Mouse (Mus musculus) forebrain, embryonic 14.5 days (tissue): ENCODE measurements around the gene Galnt9. TPM values are rescaled to one million over a fixed set of nuclear protein-coding genes. Genes with fewer than 3 reads are reported as not detected.
A peak's percentile ranks its signal among the peaks of the same experiment; 100 is the strongest.

Experiments
- ATAC-seq: fragments of 200-750 bp; cut with Nextera tagmentation; 2 replicates; pipeline ENCODE4 v1.8.0; 2017; ENCODE audit warnings: mild to moderate bottlenecking, moderate library complexity
- DNase-seq: peaks from one replicate; pipeline ENCODE4 v3.0.0-alpha.2; 2015; ENCODE audit warnings: low spot score
- H3K27ac ChIP-seq: fragments of 300-500 bp; sonication (generic); 2 replicates; pipeline ENCODE4 v1.5.1; 2014; ENCODE audit warnings: low read depth, mild to moderate bottlenecking, control low read depth, low read length, moderate library complexity
- H3K27me3 ChIP-seq: fragments of 300-500 bp; sonication (generic); replicated peaks from 2 replicates; pipeline ENCODE4 v1.6.1; 2014; ENCODE audit warnings: low read length, control low read depth, mixed read lengths; ENCODE audit not compliant: control insufficient read depth, insufficient read depth
- H3K36me3 ChIP-seq: fragments of 300-500 bp; sonication (generic); 2 replicates; pipeline ENCODE4 v1.6.1; 2014; ENCODE audit warnings: low read length, control low read depth; ENCODE audit not compliant: control insufficient read depth, insufficient read depth
- H3K4me1 ChIP-seq: fragments of 300-500 bp; sonication (generic); 2 replicates; pipeline ENCODE4 v1.6.1; 2014; ENCODE audit warnings: antibody characterized with exemption, low read length, control low read depth; ENCODE audit not compliant: control insufficient read depth, insufficient read depth
- H3K4me2 ChIP-seq: fragments of 300-500 bp; sonication (generic); 2 replicates; pipeline ENCODE4 v1.6.1; 2014; ENCODE audit warnings: mild to moderate bottlenecking, control low read depth, low read length
- H3K4me3 ChIP-seq: fragments of 300-500 bp; sonication (generic); 2 replicates; pipeline ENCODE4 v1.5.1; 2014; ENCODE audit warnings: low read depth, low read length, control low read depth
- H3K9ac ChIP-seq: fragments of 300-500 bp; sonication (generic); 2 replicates; pipeline ENCODE4 v1.6.1; 2014; ENCODE audit warnings: mild to moderate bottlenecking, low read length, control low read depth, moderate library complexity
- H3K9me3 ChIP-seq: fragments of 300-500 bp; sonication (generic); replicated peaks from 2 replicates; pipeline ENCODE4 v1.6.1; 2016; ENCODE audit warnings: low read length, control low read depth, mixed read lengths; ENCODE audit not compliant: control insufficient read depth
- WGBS: fragments of 180-500 bp; shearing (Covaris S2); extraction: QIAGEN DNeasy Blood & Tissue Kit; methylation state at CpG from one replicate; pipeline ENCODE4 v1.1.7; 2014; 5-methylcytosine and 5-hydroxymethylcytosine counted together
- polyA plus RNA-seq: library from polyadenylated mRNA; unstranded; fragments of >200 nt; fragmentation: Nextera tagmentation; extraction: Ambion mirVana; gene quantifications from 2 replicates; pipeline ENCODE4 v1.2.1, GENCODE M21; 2014

Gene Galnt9
- polyA plus RNA-seq, 1 experiment from 2014 or later: 12.1 TPM

GRCm38 (mm10) chr5:110611435-110612158 is 67.4 kb downstream of the Galnt9 start:
- H3K4me3 ChIP-seq: no peak overlapping the region
- no peak overlapping the region; the same call in 1 of the 2 replicates for H3K27ac ChIP-seq
- H3K9ac ChIP-seq: no peak overlapping the region
- DNase-seq: peak; percentile 78
- peak; percentile 93 for ATAC-seq
- no peaks in the 10 kb centered on the region for H3K27me3 ChIP-seq
- H3K36me3 ChIP-seq: no peaks in the 10 kb centered on the region
- 75% methylated on average over 5 of the region's 5 CpGs for WGBS
- H3K9me3 ChIP-seq: no peaks in the 10 kb centered on the region
- H3K4me1 ChIP-seq: no peaks in the 10 kb centered on the region
- H3K4me2 ChIP-seq: no peak overlapping the region

- Histone ChIP-seq H3K36me3 (no peaks in the 10 kb centered on the region), H3K9ac (no peak overlapping the region), H3K27me3 (no peaks in the 10 kb centered on the region), H3K4me2 (no peak overlapping the region), H3K4me1 (no peaks in the 10 kb centered on the region), H3K9me3 (no peaks in the 10 kb centered on the region), H3K4me3 (no peak overlapping the region), H3K27ac (no peak overlapping the region)
- no peak for ATAC-seq
- 92% methylated on average over 6 of the region's 6 CpGs for WGBS
- DNase-seq: no peak
Measured at GRCm38 (mm10) chr5:110619226-110619625, 75.1 kb downstream of the Galnt9 start.

GRCm38 (mm10) chr5:110624319-110624718 is 80.2 kb downstream of the Galnt9 start:
- 75% methylated on average over 2 of the region's 2 CpGs for whole genome bisulfite sequencing
- Histone ChIP-seq H3K36me3 (no peaks in the 10 kb centered on the region), H3K27me3 (no peaks in the 10 kb centered on the region), H3K4me3 (no peak overlapping the region), H3K4me2 (no peak overlapping the region), H3K27ac (no peak overlapping the region), H3K9ac (no peak overlapping the region), H3K4me1 (no peaks in the 10 kb centered on the region), H3K9me3 (no peaks in the 10 kb centered on the region)
- no peak for DNase-seq
- ATAC-seq: no peak

GRCm38 (mm10) chr5:110627351-110627750 is 83.2 kb downstream of the Galnt9 start:
- no peak overlapping the region for H3K27ac ChIP-seq
- no peaks in the 10 kb centered on the region for H3K27me3 ChIP-seq
- H3K4me3 ChIP-seq: no peak overlapping the region
- 79% methylated on average over 10 of the region's 10 CpGs for WGBS
- no peak overlapping the region for H3K4me2 ChIP-seq
- H3K36me3 ChIP-seq: no peaks in the 10 kb centered on the region
- no peak for ATAC-seq
- H3K9me3 ChIP-seq: no peaks in the 10 kb centered on the region
- no peak overlapping the region for H3K9ac ChIP-seq
- DNase-seq: no peak
- H3K4me1 ChIP-seq: no peaks in the 10 kb centered on the region

- no peak overlapping the region for H3K9ac ChIP-seq
- WGBS: 42% methylated on average over 19 of the region's 19 CpGs
- ATAC-seq: no peak
Measured at GRCm38 (mm10) chr5:110628156-110628555, 84.0 kb downstream of the Galnt9 start.

GRCm38 (mm10) chr5:110629525-110630120 is 85.5 kb downstream of the Galnt9 start:
- H3K36me3 ChIP-seq: no peaks in the 10 kb centered on the region
- ATAC-seq: no peak
- H3K4me3 ChIP-seq: no peak overlapping the region
- no peak overlapping the region for H3K9ac ChIP-seq
- H3K27me3 ChIP-seq: no peaks in the 10 kb centered on the region
- no peaks in the 10 kb centered on the region for H3K4me1 ChIP-seq
- H3K27ac ChIP-seq: no peak overlapping the region
- 86% methylated on average over 2 of the region's 2 CpGs for WGBS
- H3K9me3 ChIP-seq: no peaks in the 10 kb centered on the region
- H3K4me2 ChIP-seq: no peak overlapping the region
- DNase-seq: no peak

More at GRCm38 (mm10) chr5:110628156-110628555, 84.0 kb downstream of the Galnt9 start:
- Histone ChIP-seq H3K4me1 (no peaks in the 10 kb centered on the region), H3K9me3 (no peaks in the 10 kb centered on the region), H3K27ac (no peak overlapping the region), H3K4me2 (no peak overlapping the region), H3K27me3 (no peaks in the 10 kb centered on the region), H3K4me3 (no peak overlapping the region), H3K36me3 (no peaks in the 10 kb centered on the region)
- no peak for DNase-seq

GRCm38 (mm10) chr5:110635951-110636707 is 92.0 kb downstream of the Galnt9 start:
- Histone ChIP-seq H3K36me3 (no peaks in the 10 kb centered on the region), H3K4me3 (no peak overlapping the region), H3K4me1 (no peaks in the 10 kb centered on the region), H3K9ac (no peak overlapping the region), H3K4me2 (no peak overlapping the region), H3K9me3 (no peaks in the 10 kb centered on the region), H3K27ac (no peak overlapping the region), H3K27me3 (no peaks in the 10 kb centered on the region)
- peak; percentile 52; the same call in 1 of the 2 replicates for ATAC-seq
- peak; percentile 78 for DNase-seq
- WGBS: 39% methylated on average over 6 of the region's 6 CpGs

- H3K9ac ChIP-seq: no peak overlapping the region
- no peaks in the 10 kb centered on the region for H3K9me3 ChIP-seq
- no peak overlapping the region for H3K4me3 ChIP-seq
- H3K4me1 ChIP-seq: no peaks in the 10 kb centered on the region
- no peaks in the 10 kb centered on the region for H3K27me3 ChIP-seq
- no peak overlapping the region for H3K4me2 ChIP-seq
- no peak for ATAC-seq
- H3K36me3 ChIP-seq: no peaks in the 10 kb centered on the region
- DNase-seq: no peak
- WGBS: 77% methylated on average over 7 of the region's 7 CpGs
- no peak overlapping the region for H3K27ac ChIP-seq
Measured at GRCm38 (mm10) chr5:110638306-110639074, 94.3 kb downstream of the Galnt9 start.
